Mouse (Mus musculus) kidney, postnatal 0 days (tissue): ENCODE measurements at regions not wholly inside any gene's neighbourhood (a gene's known extent, or its start where the extent isn't known, plus 50 kb on each side); places are given as distances from the start of the nearest gene placed in this dataset.
A peak's percentile ranks its signal among the peaks of the same experiment; 100 is the strongest.

Experiments used
- ATAC-seq: fragments of 200-750 bp; cut with Nextera tagmentation; replicated peaks from 2 replicates; pipeline ENCODE4 v1.8.0; 2017; ENCODE audit warnings: low read depth, moderate number of reproducible peaks, moderate TSS enrichment, moderate library complexity; ENCODE audit not compliant: low FRiP score
- DNase-seq: peaks from one replicate; pipeline ENCODE4 v3.0.0-alpha.2; 2016; ENCODE audit warnings: low spot score
- H3K27ac ChIP-seq: fragments of 300-500 bp; sonication (generic); 2 replicates; pipeline ENCODE4 v1.5.1; 2014; ENCODE audit warnings: mild to moderate bottlenecking
- H3K27me3 ChIP-seq: fragments of 300-500 bp; sonication (generic); 2 replicates; pipeline ENCODE4 v1.6.1; 2014; ENCODE audit warnings: low read length, mixed read lengths; ENCODE audit not compliant: insufficient read depth
- H3K36me3 ChIP-seq: fragments of 300-500 bp; sonication (generic); 2 replicates; pipeline ENCODE4 v1.6.1; 2014; ENCODE audit warnings: low read length, mixed read lengths; ENCODE audit not compliant: insufficient read depth
- H3K4me1 ChIP-seq: fragments of 300-500 bp; sonication (generic); replicated peaks from 2 replicates; pipeline ENCODE4 v1.6.1; 2014; ENCODE audit warnings: antibody characterized with exemption, low read length, mixed read lengths; ENCODE audit not compliant: insufficient read depth
- H3K4me2 ChIP-seq: fragments of 300-500 bp; sonication (generic); 2 replicates; pipeline ENCODE4 v1.6.1; 2014; ENCODE audit warnings: mild to moderate bottlenecking, low read length, moderate library complexity, mixed read lengths
- H3K4me3 ChIP-seq: fragments of 300-500 bp; sonication (generic); replicated peaks from 2 replicates; pipeline ENCODE4 v1.5.1; 2014; ENCODE audit warnings: low read depth, low read length
- H3K9ac ChIP-seq: fragments of 300-500 bp; sonication (generic); 2 replicates; pipeline ENCODE4 v1.6.1; 2014; ENCODE audit warnings: low read depth, low read length
- H3K9me3 ChIP-seq: fragments of 300-500 bp; sonication (generic); replicated peaks from 2 replicates; pipeline ENCODE4 v1.6.1; 2016; ENCODE audit warnings: low read length, inconsistent platforms, mixed read lengths
- CTCF ChIP-seq: IDR thresholded peaks from 2 replicates; pipeline ENCODE4 v1.5.1; 2016; ENCODE audit warnings: antibody characterized with exemption, low read depth, mild to moderate bottlenecking, moderate library complexity
- WGBS: fragments of 180-500 bp; shearing (Covaris S2); extraction: QIAGEN DNeasy Blood & Tissue Kit; methylation state at CpG from one replicate; pipeline ENCODE4 v1.1.7; 2014; 5-methylcytosine and 5-hydroxymethylcytosine counted together

DNA sequence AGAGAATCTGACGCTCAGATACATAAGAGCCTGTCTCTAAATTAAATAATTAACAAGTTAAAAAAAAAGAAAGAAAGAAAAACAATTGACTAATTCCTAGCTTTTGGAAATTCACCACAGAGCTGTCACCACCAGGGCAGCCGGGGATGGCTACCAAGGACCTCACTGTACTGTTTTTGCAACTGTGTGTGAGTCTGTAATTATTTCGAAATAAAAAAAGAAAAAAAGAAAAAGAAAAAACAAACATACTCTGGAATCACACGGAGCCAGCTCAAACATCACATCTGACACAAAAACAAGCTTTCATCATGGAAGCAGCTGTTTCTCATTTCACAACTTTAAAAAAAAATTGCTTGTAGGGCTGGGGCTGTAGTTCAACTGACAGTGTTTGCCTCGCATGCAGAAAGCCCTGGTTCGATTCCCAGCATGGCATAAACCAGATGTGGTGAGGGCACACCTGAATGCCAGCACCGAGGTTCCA, 168.6 kb downstream of the Inhbb start:
- ATAC-seq (no peak; the same call in 1 of the 2 replicates), DNase-seq (peak; percentile 72)
- WGBS: 52% methylated on average over 7 of the region's 7 CpGs
- H3K27me3 ChIP-seq: no peaks in the 10 kb centered on the region
- H3K9ac ChIP-seq: no peak overlapping the region
- no peak overlapping the region for H3K27ac ChIP-seq
- H3K4me1 ChIP-seq: no peaks in the 10 kb centered on the region
- no peak overlapping the region for H3K4me2 ChIP-seq
- TF ChIP-seq CTCF: no peak
- no peaks in the 10 kb centered on the region for H3K9me3 ChIP-seq
- H3K4me3 ChIP-seq: no peak overlapping the region
- no peaks in the 10 kb centered on the region for H3K36me3 ChIP-seq

DNA sequence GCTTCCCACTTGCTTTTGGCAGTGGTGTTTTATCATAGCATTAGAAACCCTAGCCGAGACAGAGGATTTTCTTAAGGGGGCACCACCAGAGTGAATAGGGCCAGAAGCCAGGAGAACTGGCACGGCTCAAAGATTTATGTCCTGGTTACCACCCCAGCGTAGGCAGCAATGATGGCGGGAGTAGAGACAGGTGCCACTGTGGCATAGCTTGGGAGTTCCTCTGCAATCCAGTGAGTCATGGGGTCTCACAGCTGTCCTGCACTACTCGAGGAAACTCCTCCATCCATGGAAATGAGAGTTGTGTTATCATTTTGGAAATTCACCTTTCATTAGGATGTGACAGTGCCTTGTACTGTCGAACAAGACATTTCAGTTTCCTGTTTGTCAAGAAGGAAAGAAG, 169.6 kb downstream of the Inhbb start:
- Histone ChIP-seq H3K4me3 (no peak overlapping the region), H3K27ac (no peak overlapping the region), H3K36me3 (no peaks in the 10 kb centered on the region), H3K27me3 (no peaks in the 10 kb centered on the region), H3K4me1 (no peaks in the 10 kb centered on the region), H3K4me2 (no peak overlapping the region), H3K9ac (no peak overlapping the region), H3K9me3 (no peaks in the 10 kb centered on the region)
- no peak for ATAC-seq
- no peak for DNase-seq
- WGBS: 71% methylated on average over 6 of the region's 6 CpGs
- no peak for TF ChIP-seq CTCF

DNA sequence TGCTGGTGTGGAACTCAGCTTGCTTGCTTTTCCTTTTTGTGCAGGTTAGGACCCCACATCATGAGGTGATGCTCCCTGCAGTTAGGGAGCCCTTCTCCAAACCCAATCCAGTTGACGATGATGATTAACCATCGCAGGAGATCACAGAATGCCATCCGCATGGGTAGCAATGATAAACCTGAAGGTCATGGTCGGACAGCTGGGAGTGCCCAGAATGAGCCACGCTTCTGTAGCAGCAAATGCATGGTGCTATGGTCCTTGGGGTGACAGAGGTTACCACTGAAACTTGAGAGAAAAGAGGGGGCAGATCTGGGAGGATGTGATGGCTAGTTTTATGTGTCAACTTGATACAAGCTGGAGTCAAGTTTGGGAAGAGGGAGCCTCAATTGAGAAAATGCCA, 170.3 kb downstream of the Inhbb start:
- 65% methylated on average over 5 of the region's 5 CpGs for WGBS
- H3K36me3 ChIP-seq: no peaks in the 10 kb centered on the region
- H3K9ac ChIP-seq: no peak overlapping the region
- H3K4me3 ChIP-seq: no peak overlapping the region
- ATAC-seq: no peak
- H3K9me3 ChIP-seq: no peaks in the 10 kb centered on the region
- no peak overlapping the region for H3K27ac ChIP-seq
- H3K4me2 ChIP-seq: no peak overlapping the region
- no peaks in the 10 kb centered on the region for H3K4me1 ChIP-seq
- no peaks in the 10 kb centered on the region for H3K27me3 ChIP-seq
- TF ChIP-seq CTCF: no peak
- no peak for DNase-seq

DNA sequence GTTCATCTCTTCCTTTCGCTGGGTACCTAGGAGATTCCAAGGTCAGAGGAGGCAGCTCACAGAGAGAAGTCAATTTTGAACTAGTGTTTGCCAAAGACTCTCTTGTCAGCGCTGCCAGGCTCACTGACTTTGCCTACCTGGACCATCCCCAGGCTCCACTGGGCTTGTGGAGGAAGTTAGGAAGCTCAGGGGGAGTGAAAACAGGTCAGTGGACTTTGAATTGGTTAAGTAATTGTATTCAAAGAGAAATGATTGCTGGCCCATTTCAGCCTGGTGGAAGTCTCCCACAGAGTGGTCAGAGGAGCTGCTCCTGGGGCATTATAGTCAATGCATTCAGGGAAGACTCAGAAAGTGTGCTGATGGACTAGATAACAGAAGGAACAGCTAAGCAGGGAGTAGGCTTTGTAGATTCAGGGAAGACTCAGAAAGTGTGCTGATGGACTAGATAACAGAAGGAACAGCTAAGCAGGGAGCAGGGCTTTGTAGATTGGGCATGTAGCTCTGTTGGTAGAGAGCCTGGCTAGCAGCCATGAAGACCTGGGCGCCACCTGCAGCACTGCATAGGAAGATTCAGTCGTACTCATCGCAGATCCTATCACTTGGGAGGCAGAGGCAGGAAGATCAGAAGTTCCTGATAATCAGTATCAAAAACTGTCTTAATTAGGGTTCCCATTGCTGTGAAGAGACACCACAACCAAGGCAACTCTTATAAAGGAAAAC, 173.1 kb downstream of the Inhbb start:
- no peaks in the 10 kb centered on the region for H3K27me3 ChIP-seq
- WGBS: 90% methylated on average over 5 of the region's 5 CpGs
- H3K4me1 ChIP-seq: no peaks in the 10 kb centered on the region
- no peak overlapping the region for H3K4me3 ChIP-seq
- H3K36me3 ChIP-seq: no peaks in the 10 kb centered on the region
- ATAC-seq (no peak), DNase-seq (no peak)
- H3K4me2 ChIP-seq: no peak overlapping the region
- no peaks in the 10 kb centered on the region for H3K9me3 ChIP-seq
- H3K9ac ChIP-seq: no peak overlapping the region
- H3K27ac ChIP-seq: no peak overlapping the region
- TF ChIP-seq CTCF: no peak

DNA sequence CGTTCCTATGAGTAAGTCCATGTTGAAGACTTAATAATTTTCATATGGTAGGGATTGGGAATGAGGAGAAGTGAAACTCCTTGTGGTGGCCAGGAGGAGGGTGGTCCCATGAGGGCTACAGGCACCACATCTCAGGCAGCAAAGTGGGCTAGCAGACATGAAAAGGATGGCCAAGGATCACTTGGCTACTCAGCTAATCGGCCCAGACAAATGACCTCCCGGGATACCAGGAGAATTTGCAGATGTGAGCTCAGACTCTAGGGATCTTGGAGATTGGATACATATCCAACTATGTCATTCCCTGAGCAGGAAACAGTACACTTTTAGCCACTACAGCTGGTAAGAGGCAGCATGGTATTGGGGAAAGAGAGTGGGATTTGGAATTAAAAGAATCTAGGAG, 174.9 kb downstream of the Inhbb start:
- no peak overlapping the region for H3K27ac ChIP-seq
- no peaks in the 10 kb centered on the region for H3K9me3 ChIP-seq
- H3K4me3 ChIP-seq: no peak overlapping the region
- no peak for TF ChIP-seq CTCF
- no peaks in the 10 kb centered on the region for H3K36me3 ChIP-seq
- H3K4me1 ChIP-seq: no peaks in the 10 kb centered on the region
- H3K4me2 ChIP-seq: no peak overlapping the region
- no peaks in the 10 kb centered on the region for H3K27me3 ChIP-seq
- 75% methylated on average over 3 of the region's 3 CpGs for WGBS
- no peak overlapping the region for H3K9ac ChIP-seq
- ATAC-seq (no peak), DNase-seq (no peak)

DNA sequence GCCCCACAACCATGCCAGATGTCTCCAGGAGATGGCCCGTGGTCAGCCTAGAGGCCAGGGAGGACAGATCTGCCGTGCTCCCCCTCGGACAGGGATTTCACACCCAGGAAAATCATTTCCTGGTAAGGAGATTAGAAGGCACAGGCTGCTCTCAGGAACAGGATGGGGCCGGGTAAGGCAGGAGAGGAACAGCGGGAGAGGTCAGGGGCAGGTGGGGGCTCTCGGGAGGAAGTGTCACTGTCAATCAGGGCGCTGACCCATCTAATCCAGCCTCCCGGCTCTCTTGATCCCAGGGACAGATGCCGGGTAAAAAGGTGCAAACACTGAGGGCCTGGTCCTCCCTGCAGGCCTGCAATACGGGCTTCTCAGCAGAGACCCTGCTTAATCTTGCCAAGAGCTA, 183.6 kb downstream of the Inhbb start:
- no peak overlapping the region for H3K27ac ChIP-seq
- no peak overlapping the region for H3K4me3 ChIP-seq
- no peak overlapping the region for H3K9ac ChIP-seq
- DNase-seq (no peak), ATAC-seq (no peak)
- H3K27me3 ChIP-seq: no peaks in the 10 kb centered on the region
- no peaks in the 10 kb centered on the region for H3K36me3 ChIP-seq
- H3K4me2 ChIP-seq: no peak overlapping the region
- H3K4me1 ChIP-seq: no peaks in the 10 kb centered on the region
- 34% methylated on average over 10 of the region's 10 CpGs for WGBS
- no peaks in the 10 kb centered on the region for H3K9me3 ChIP-seq
- no peak for TF ChIP-seq CTCF

DNA sequence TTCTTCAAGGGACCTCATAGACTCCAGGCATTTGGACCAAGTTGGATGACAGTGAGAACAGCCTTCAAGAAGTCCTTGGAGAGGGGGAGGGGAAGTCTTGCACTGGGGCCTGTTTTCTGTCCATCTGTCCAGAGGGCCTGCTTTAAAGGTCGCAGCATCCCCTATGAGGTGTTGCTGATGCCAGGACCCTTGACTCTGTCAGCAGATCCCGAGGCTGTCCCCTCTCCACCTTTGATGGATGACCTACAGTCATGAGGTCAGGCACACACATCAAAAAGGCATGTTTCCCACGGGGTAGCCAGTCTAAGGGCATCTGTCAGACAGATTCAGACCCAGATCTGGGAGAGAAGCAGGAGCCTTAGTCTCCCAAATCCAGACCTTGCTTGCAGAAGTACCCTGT, 183.4 kb upstream of the Gli2 start:
- no peak for TF ChIP-seq CTCF
- no peaks in the 10 kb centered on the region for H3K36me3 ChIP-seq
- DNase-seq (no peak), ATAC-seq (no peak)
- no peak overlapping the region for H3K4me2 ChIP-seq
- H3K27ac ChIP-seq: no peak overlapping the region
- no peaks in the 10 kb centered on the region for H3K27me3 ChIP-seq
- H3K9ac ChIP-seq: no peak overlapping the region
- WGBS: 34% methylated on average over 3 of the region's 3 CpGs
- no peaks in the 10 kb centered on the region for H3K9me3 ChIP-seq
- no peaks in the 10 kb centered on the region for H3K4me1 ChIP-seq
- H3K4me3 ChIP-seq: no peak overlapping the region
